Mouse (Mus musculus) ES-Bruce4 (cell line): ENCODE measurements around the gene Mapre3.

Source experiments
- CTCF ChIP-seq: IDR thresholded peaks from one replicate; pipeline ENCODE4 v1.8.1; 2011; ENCODE audit warnings: low read depth, low read length
- EP300 ChIP-seq: IDR thresholded peaks from 2 replicates; pipeline ENCODE4 v1.6.1; 2011; ENCODE audit warnings: low read depth, low read length; ENCODE audit not compliant: insufficient read depth
- POLR2A ChIP-seq: IDR thresholded peaks from one replicate; pipeline ENCODE4 v1.8.1; 2011; ENCODE audit warnings: low read length; ENCODE audit not compliant: insufficient read depth

- TF ChIP-seq CTCF (no peak), POLR2A (no peak), EP300 (no peak)
Observed at GRCm38 (mm10) chr5:30822689-30823088, 8.2 kb downstream of the Mapre3 start.
